Mouse (Mus musculus): ENCODE measurements around the gene Gm36176.
"Not testable (repeated sequence)": the region's sequence is repeated elsewhere in the genome, so short reads cannot be mapped to it uniquely, and the experiment has no call there.

Gm36176 gene

GRCm38 (mm10) chr10:77846503-77846902 is at the start of gene Gm36176:
Gene Gm36176, plus strand, starts transcription at chr10:77846803.
- DNase-seq (ENCODE audit: low spot score), result no peak

GRCm38 (mm10) chr10:77797677-77798076 is 48.9 kb upstream of the Gm36176 start:
- DNase-seq (ENCODE audit: low spot score), result no peak

GRCm38 (mm10) chr10:77798164-77798920 is 48.3 kb upstream of the Gm36176 start:
- DNase-seq (ENCODE audit: low spot score), result not testable (repeated sequence)

GRCm38 (mm10) chr10:77798921-77799508 is 47.6 kb upstream of the Gm36176 start, which contains the start of gene Gm19668:
Gene Gm19668, minus strand, starts transcription at chr10:77799133.
- DNase-seq (ENCODE audit: low spot score), result no peak

- no peak for DNase-seq (ENCODE audit: low spot score)
Measured at GRCm38 (mm10) chr10:77804095-77804494, 42.5 kb upstream of the Gm36176 start.

- no peak for DNase-seq (ENCODE audit: low spot score)
Measured at GRCm38 (mm10) chr10:77811743-77812142, 34.9 kb upstream of the Gm36176 start, which contains the start of gene Gm9507. Gene Gm9507, minus strand, starts transcription at chr10:77811843.

GRCm38 (mm10) chr10:77814382-77814781 is 32.2 kb upstream of the Gm36176 start, which contains the start of gene Gm2696:
Gene Gm2696, plus strand, starts transcription at chr10:77814682.
- no peak for DNase-seq (ENCODE audit: low spot score)

GRCm38 (mm10) chr10:77815514-77815913 is 31.1 kb upstream of the Gm36176 start:
- peak; percentile 2 for DNase-seq (ENCODE audit: low spot score)

- no peak for DNase-seq (ENCODE audit: low spot score)
Measured at GRCm38 (mm10) chr10:77818523-77818922, 28.1 kb upstream of the Gm36176 start.

GRCm38 (mm10) chr10:77819203-77819602 is 27.4 kb upstream of the Gm36176 start:
- DNase-seq (ENCODE audit: low spot score), result no peak

- DNase-seq (ENCODE audit: low spot score), result no peak
Measured at GRCm38 (mm10) chr10:77826951-77827350, 19.7 kb upstream of the Gm36176 start, which contains the start of gene Krtap10-4. Gene Krtap10-4, minus strand, starts transcription at chr10:77827095.

GRCm38 (mm10) chr10:77835647-77836046 is 11.0 kb upstream of the Gm36176 start, which contains the start of gene Krtap10-10:
Gene Krtap10-10, plus strand, starts transcription at chr10:77835947.
- no peak for DNase-seq (ENCODE audit: low spot score)

- DNase-seq (ENCODE audit: low spot score), result no peak
Measured at GRCm38 (mm10) chr10:77839006-77839405, 7.6 kb upstream of the Gm36176 start.

- no peak for DNase-seq (ENCODE audit: low spot score)
Measured at GRCm38 (mm10) chr10:77846961-77847360, 358 bp downstream of the Gm36176 start.

GRCm38 (mm10) chr10:77847538-77847937 is 935 bp downstream of the Gm36176 start:
- no peak for DNase-seq (ENCODE audit: low spot score)

GRCm38 (mm10) chr10:77852559-77852958 is 6.0 kb downstream of the Gm36176 start, which contains the start of gene Gm10318:
Gene Gm10318, plus strand, starts transcription at chr10:77852859.
- no peak for DNase-seq (ENCODE audit: low spot score)

GRCm38 (mm10) chr10:77861675-77862074 is 15.1 kb downstream of the Gm36176 start, which contains the start of gene Gm3285:
Gene Gm3285, plus strand, starts transcription at chr10:77861975.
- no peak for DNase-seq (ENCODE audit: low spot score)

GRCm38 (mm10) chr10:77864067-77864761 is 17.6 kb downstream of the Gm36176 start:
- DNase-seq (ENCODE audit: low spot score), result peak; percentile 34

GRCm38 (mm10) chr10:77864762-77865143 is 18.1 kb downstream of the Gm36176 start:
- DNase-seq (ENCODE audit: low spot score), result no peak

- no peak for DNase-seq (ENCODE audit: low spot score)
Measured at GRCm38 (mm10) chr10:77867546-77867945, 20.9 kb downstream of the Gm36176 start.

GRCm38 (mm10) chr10:77869651-77870050 is 23.0 kb downstream of the Gm36176 start:
- no peak for DNase-seq (ENCODE audit: low spot score)

GRCm38 (mm10) chr10:77878985-77879384 is 32.4 kb downstream of the Gm36176 start:
- DNase-seq (ENCODE audit: low spot score), result no peak

All from c-Kit-positive CD71-positive TER-119-positive erythroid progenitor cells, embryonic 14.5 days (primary cell).